Comparison of ENCODE assay signal across 11 mouse cellular contexts in genomic region chr3:131246579-131247046, GRCm38 (mm10). TPM values are rescaled to one million over a fixed set of nuclear protein-coding genes. Genes with fewer than 3 reads are reported as not detected.
DNase-seq lines count a peak whose midpoint lies in the region; ATAC-seq and TF ChIP-seq lines count a peak whose summit lies in the region.
"Had no signal": no experiment of that assay in that cellular context is flagged by ENCODE, and none has a peak within 500 bp of the region (broad histone marks: within the 10 kb centered on the region; RNA-seq: fewer than 3 reads in every experiment).

No protein-coding gene starts in this region.

- 0 out of 2 replicates have a peak, but pooled peaks have one; percentile 21 for ATAC-seq in midbrain, embryonic 15.5 days (replicated peaks)
- ATAC-seq in midbrain, embryonic 14.5 days (ENCODE audit: low FRiP score, low TSS enrichment) = no peak
- ATAC-seq in heart, embryonic 12.5 days (ENCODE audit: insufficient number of reproducible peaks, low FRiP score) = no peak

- 94% methylated on average over 8 of the region's 8 CpGs for WGBS in midbrain, embryonic 15.5 days
- WGBS in midbrain, embryonic 14.5 days = 95% methylated on average over 8 of the region's 8 CpGs
- 89% methylated on average over 8 of the region's 8 CpGs for WGBS in heart, embryonic 12.5 days

- no peak overlapping the region for H3K4me2 ChIP-seq in midbrain, embryonic 15.5 days
- no peak overlapping the region for H3K4me2 ChIP-seq in midbrain, embryonic 14.5 days (ENCODE audit: low read length)
- H3K4me2 ChIP-seq in heart, embryonic 12.5 days = no peak overlapping the region
- H3K4me2 ChIP-seq: hindbrain, embryonic 15.5 days; liver, embryonic 15.5 days had no signal

- peak; percentile 59 for DNase-seq in heart, adult 8-10 months (ENCODE audit: low spot score)
- DNase-seq in heart, postnatal 25 days (ENCODE audit: low spot score) = no peak
- no peak for DNase-seq in midbrain, embryonic 14.5 days
- peak; percentile 46 to 75 for DNase-seq in kidney, postnatal 25 days
- DNase-seq in layer of hippocampus, adult 2 months (ENCODE audit: low spot score in 2 of 2) = no peak
- DNase-seq in left cerebral cortex, adult 2 months (ENCODE audit: extremely low spot score in 1 of 2, low spot score in 2 of 2) = no peak

- intact Hi-C loops in heart, postnatal 25 days (cut with DNase I) = no loop called here
- intact Hi-C loops in left cerebral cortex, adult 2 months (cut with DNase I) = no loop called here

- H3K4me3 ChIP-seq in midbrain, embryonic 15.5 days = no peak overlapping the region
- H3K4me3 ChIP-seq in midbrain, embryonic 14.5 days (replicated peaks; ENCODE audit: low read depth, low read length) = no peak overlapping the region
- no peak overlapping the region for H3K4me3 ChIP-seq in heart, embryonic 12.5 days
- no peak overlapping the region for H3K4me3 ChIP-seq in layer of hippocampus, adult 2 months
- H3K4me3 ChIP-seq in left cerebral cortex, adult 2 months = no peak overlapping the region
- H3K4me3 ChIP-seq: hindbrain, embryonic 15.5 days; liver, embryonic 15.5 days; megakaryocyte, embryonic 14.5 days had no signal

- no peaks in the 10 kb centered on the region for H3K9me3 ChIP-seq in midbrain, embryonic 15.5 days
- no peaks in the 10 kb centered on the region for H3K9me3 ChIP-seq in midbrain, embryonic 14.5 days (ENCODE audit: control insufficient read depth, low read length)
- no peaks in the 10 kb centered on the region for H3K9me3 ChIP-seq in heart, embryonic 12.5 days (replicated peaks)
- H3K9me3 ChIP-seq: hindbrain, embryonic 15.5 days; liver, embryonic 15.5 days; megakaryocyte, embryonic 14.5 days had no signal

- H3K9ac ChIP-seq in midbrain, embryonic 15.5 days = no peak overlapping the region
- no peak overlapping the region for H3K9ac ChIP-seq in midbrain, embryonic 14.5 days (replicated peaks; ENCODE audit: low read length)
- no peak overlapping the region for H3K9ac ChIP-seq in heart, embryonic 12.5 days
- H3K9ac ChIP-seq: hindbrain, embryonic 15.5 days; liver, embryonic 15.5 days had no signal

- no peak overlapping the region for H3K27ac ChIP-seq in midbrain, embryonic 15.5 days
- no peak overlapping the region for H3K27ac ChIP-seq in midbrain, embryonic 14.5 days (replicated peaks; ENCODE audit: low read depth, low read length)
- H3K27ac ChIP-seq in heart, embryonic 12.5 days (ENCODE audit: poor library complexity, severe bottlenecking) = peak overlapping the region; percentile 5; the same call in 1 of the 2 replicates
- no peak overlapping the region for H3K27ac ChIP-seq in layer of hippocampus, adult 2 months
- H3K27ac ChIP-seq in left cerebral cortex, adult 2 months = no peak overlapping the region
- H3K27ac ChIP-seq: hindbrain, embryonic 15.5 days; liver, embryonic 15.5 days had no signal

- no peaks in the 10 kb centered on the region for H3K27me3 ChIP-seq in midbrain, embryonic 15.5 days (replicated peaks)
- no peaks in the 10 kb centered on the region for H3K27me3 ChIP-seq in midbrain, embryonic 14.5 days (ENCODE audit: control insufficient read depth, insufficient read depth, low read length)
- H3K27me3 ChIP-seq in heart, embryonic 12.5 days (replicated peaks) = no peaks in the 10 kb centered on the region
- H3K27me3 ChIP-seq: hindbrain, embryonic 15.5 days; liver, embryonic 15.5 days; megakaryocyte, embryonic 14.5 days had no signal

- no peaks in the 10 kb centered on the region for H3K36me3 ChIP-seq in midbrain, embryonic 15.5 days (replicated peaks)
- no peaks in the 10 kb centered on the region for H3K36me3 ChIP-seq in midbrain, embryonic 14.5 days (ENCODE audit: control insufficient read depth, insufficient read depth, low read length)
- peaks cover 60% of the 10 kb centered on the region for H3K36me3 ChIP-seq in heart, embryonic 12.5 days
- H3K36me3 ChIP-seq: hindbrain, embryonic 15.5 days had no signal

- H3K4me1 ChIP-seq in midbrain, embryonic 15.5 days = no peaks in the 10 kb centered on the region
- H3K4me1 ChIP-seq in midbrain, embryonic 14.5 days (ENCODE audit: control insufficient read depth, insufficient read depth, low read length) = no peaks in the 10 kb centered on the region
- H3K4me1 ChIP-seq in heart, embryonic 12.5 days (replicated peaks) = peaks cover 40% of the 10 kb centered on the region
- H3K4me1 ChIP-seq: hindbrain, embryonic 15.5 days had no signal

- no peak for TF ChIP-seq CTCF in layer of hippocampus, adult 2 months (conservative IDR thresholded peaks at IDR 0.05)
- no peak for TF ChIP-seq CTCF in left cerebral cortex, adult 2 months (IDR thresholded peaks at IDR 0.05)

RNA-seq across cellular contexts. Expression of gene Hadh, which starts 25.3 kb away (rescaled TPM):
- 100 to 1,000 TPM; 729 to 925 (median 854) TPM for total RNA-seq in heart, adult 8-10 months (2022)
- 100 to 1,000 TPM; 662 to 714 TPM for total RNA-seq in heart, postnatal 25 days (2021)
- 20.8 and 21.1 TPM in 2 replicates for polyA plus RNA-seq in midbrain, embryonic 15.5 days (2015; fragmentation: Nextera tagmentation; extraction: Ambion mirVana)
- polyA plus RNA-seq in midbrain, embryonic 14.5 days (2014; fragmentation: Nextera tagmentation; extraction: Ambion mirVana) = 20.8 and 26.5 TPM in 2 replicates
- polyA plus RNA-seq in heart, embryonic 12.5 days (2016; fragmentation: Nextera tagmentation; extraction: Ambion mirVana) = 142 and 151 TPM in 2 replicates
- 10 to 100 TPM; 22.3 to 23.6 TPM for total RNA-seq in layer of hippocampus, adult 2 months (2021)
- 10 to 100 TPM; 17.8 to 19.8 TPM for total RNA-seq in left cerebral cortex, adult 2 months (2021)

RNA-seq across cellular contexts. Expression of gene Cyp2u1, which starts 56.4 kb away (rescaled TPM):
- total RNA-seq in heart, adult 8-10 months (2022) = 10 to 100 TPM; 33.6 to 39.7 (median 37.5) TPM
- total RNA-seq in heart, postnatal 25 days (2021) = 10 to 100 TPM; 33.7 to 34.8 TPM
- polyA plus RNA-seq in midbrain, embryonic 15.5 days (2015; fragmentation: Nextera tagmentation; extraction: Ambion mirVana) = 7.3 and 8.1 TPM in 2 replicates
- 6.4 and 6.7 TPM in 2 replicates for polyA plus RNA-seq in midbrain, embryonic 14.5 days (2014; fragmentation: Nextera tagmentation; extraction: Ambion mirVana)
- 8.2 and 8.5 TPM in 2 replicates for polyA plus RNA-seq in heart, embryonic 12.5 days (2016; fragmentation: Nextera tagmentation; extraction: Ambion mirVana)
- total RNA-seq in layer of hippocampus, adult 2 months (2021) = 10 to 100 TPM; 16.8 to 19.5 TPM
- 10 to 100 TPM; 16.0 to 17.3 TPM for total RNA-seq in left cerebral cortex, adult 2 months (2021)

Comparison
In these comparisons a context has a peak if more than half of its experiments do, and no peak if none do; other contexts are left out.
1. DNase-seq: peak in heart, adult 8-10 months (single experiment) and kidney, postnatal 25 days (2 of 2); none in heart, postnatal 25 days (single experiment), midbrain, embryonic 14.5 days (single experiment), layer of hippocampus, adult 2 months (0 of 2) and left cerebral cortex, adult 2 months (0 of 2).
2. RNA of gene Hadh, which starts 25.3 kb away (total RNA-seq): 729 to 925 TPM in heart, adult 8-10 months and 662 to 714 TPM in heart, postnatal 25 days; 22.3 to 23.6 TPM in layer of hippocampus, adult 2 months and 17.8 to 19.8 TPM in left cerebral cortex, adult 2 months; every median in the first group is over 10 times any median in the second.